Mouse (Mus musculus): ENCODE results near the gene Gm20458. TPM values are rescaled to one million over a fixed set of nuclear protein-coding genes. Genes with fewer than 3 reads are reported as not detected.

Gene Gm20458
- polyA plus RNA-seq, 1 experiment, result not detected

DNA sequence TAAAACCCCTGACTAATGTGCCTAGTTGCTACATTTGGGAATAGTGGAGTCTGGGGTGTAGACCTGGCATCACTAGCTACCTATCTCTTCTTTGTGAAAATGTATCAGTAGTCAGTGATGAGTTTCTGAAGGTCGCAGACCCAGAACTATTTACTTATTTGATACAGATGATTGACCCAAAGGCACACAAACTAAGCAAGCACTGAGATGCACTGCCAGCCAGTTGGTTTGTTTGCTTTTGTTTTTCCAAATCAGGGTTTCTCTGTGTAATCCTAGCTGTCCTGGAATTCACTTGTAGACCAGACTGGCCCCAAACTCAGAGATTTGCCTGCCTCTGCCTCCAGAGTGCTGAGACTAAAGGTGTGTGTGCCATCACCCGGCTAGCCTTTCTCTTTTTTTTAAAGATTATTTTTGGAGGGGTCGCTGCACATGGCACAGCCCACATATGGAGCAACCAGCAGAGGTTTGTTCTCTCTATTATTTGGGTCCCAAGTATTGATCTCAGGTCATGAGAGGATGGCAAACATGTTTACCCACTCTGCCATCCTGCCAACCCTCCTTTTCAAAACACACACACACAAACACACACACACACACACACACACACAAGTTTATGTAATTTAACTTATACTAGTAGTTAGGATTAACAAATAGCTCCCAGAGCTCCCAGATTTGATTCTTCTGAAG lies 15.2 kb upstream of the Gm20458 start:
- WGBS, result 85% methylated on average over 3 of the region's 3 CpGs
- Histone ChIP-seq H3K27ac (ENCODE audit: insufficient read depth, low read depth, low read length) (no peak overlapping the region), H3K4me1 (ENCODE audit: control insufficient read depth, insufficient read depth, low read length) (peaks cover 11% of the 10 kb centered on the region), H3K4me3 (ENCODE audit: insufficient read depth, low read depth, low read length) (no peak overlapping the region)
- no peak for TF ChIP-seq CTCF (IDR thresholded peaks at IDR 0.05; ENCODE audit: insufficient read depth, low read depth, low read length)
- no peak for TF ChIP-seq POLR2A (IDR thresholded peaks at IDR 0.05; ENCODE audit: insufficient read depth, low read depth, low read length)

GRCm38 (mm10) chr2:164446086-164446469 lies 14.7 kb upstream of the Gm20458 start:
- Histone ChIP-seq H3K4me1 (ENCODE audit: control insufficient read depth, insufficient read depth, low read length) (peaks cover 11% of the 10 kb centered on the region), H3K4me3 (ENCODE audit: insufficient read depth, low read depth, low read length) (no peak overlapping the region), H3K27ac (ENCODE audit: insufficient read depth, low read depth, low read length) (no peak overlapping the region)
- 87% methylated on average over 3 of the region's 3 CpGs for WGBS
- TF ChIP-seq POLR2A (IDR thresholded peaks at IDR 0.05; ENCODE audit: insufficient read depth, low read depth, low read length), result no peak
- TF ChIP-seq CTCF (IDR thresholded peaks at IDR 0.05; ENCODE audit: insufficient read depth, low read depth, low read length), result no peak

DNA sequence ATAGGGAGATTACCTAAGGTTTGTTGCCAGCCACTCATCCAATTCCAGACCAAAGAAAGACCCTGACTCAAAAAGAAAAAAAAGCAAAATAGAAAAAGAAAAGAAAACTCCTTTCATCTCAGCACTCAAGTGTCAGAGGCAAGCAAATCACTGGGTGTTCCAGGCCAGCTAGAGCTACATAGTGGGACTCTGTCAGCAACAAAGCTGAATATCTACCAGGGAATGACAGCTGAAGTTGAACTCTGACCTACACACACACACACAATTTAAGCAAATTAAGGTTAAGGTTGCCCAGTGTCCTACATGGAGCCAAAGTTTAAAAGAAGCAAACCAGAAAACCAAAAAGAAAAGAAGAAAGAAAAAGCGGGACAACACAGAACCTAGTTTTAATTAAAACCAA lies 12.6 kb upstream of the Gm20458 start:
- no peak for TF ChIP-seq POLR2A (IDR thresholded peaks at IDR 0.05; ENCODE audit: insufficient read depth, low read depth, low read length)
- TF ChIP-seq CTCF (IDR thresholded peaks at IDR 0.05; ENCODE audit: insufficient read depth, low read depth, low read length), result no peak
- Histone ChIP-seq H3K4me3 (ENCODE audit: insufficient read depth, low read depth, low read length) (no peak overlapping the region), H3K4me1 (ENCODE audit: control insufficient read depth, insufficient read depth, low read length) (0 out of 2 replicates have a peak, but pooled peaks cover 4% of the 10 kb centered on the region), H3K27ac (ENCODE audit: insufficient read depth, low read depth, low read length) (no peak overlapping the region)
- WGBS, result 85% methylated on average over 1 of the region's 1 CpGs

DNA sequence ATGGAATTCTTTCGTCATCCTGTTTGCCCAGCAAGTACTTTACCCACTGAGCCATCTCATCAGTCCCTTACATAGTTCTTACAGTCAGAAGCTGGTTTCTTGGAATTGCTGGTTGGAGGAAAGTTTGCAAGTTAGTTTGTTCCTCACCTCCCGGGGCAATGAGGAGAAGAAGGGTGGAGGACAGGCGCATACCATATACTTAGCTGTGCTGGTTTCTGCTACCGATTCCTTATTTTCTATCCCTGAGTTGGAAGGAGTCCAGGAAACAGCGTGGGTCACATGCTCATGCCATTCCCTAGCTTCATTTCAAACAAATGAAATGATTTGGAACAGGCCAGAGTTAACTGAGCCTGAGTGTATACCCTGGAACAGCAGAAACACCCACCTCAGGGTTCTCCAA lies 11.8 kb upstream of the Gm20458 start:
- WGBS, result 65% methylated on average over 5 of the region's 5 CpGs
- TF ChIP-seq POLR2A (IDR thresholded peaks at IDR 0.05; ENCODE audit: insufficient read depth, low read depth, low read length), result no peak
- TF ChIP-seq CTCF (IDR thresholded peaks at IDR 0.05; ENCODE audit: insufficient read depth, low read depth, low read length), result no peak
- H3K4me3 ChIP-seq (ENCODE audit: insufficient read depth, low read depth, low read length), result no peak overlapping the region
- no peaks in the 10 kb centered on the region for H3K4me1 ChIP-seq (ENCODE audit: control insufficient read depth, insufficient read depth, low read length)
- no peak overlapping the region for H3K27ac ChIP-seq (ENCODE audit: insufficient read depth, low read depth, low read length)

DNA sequence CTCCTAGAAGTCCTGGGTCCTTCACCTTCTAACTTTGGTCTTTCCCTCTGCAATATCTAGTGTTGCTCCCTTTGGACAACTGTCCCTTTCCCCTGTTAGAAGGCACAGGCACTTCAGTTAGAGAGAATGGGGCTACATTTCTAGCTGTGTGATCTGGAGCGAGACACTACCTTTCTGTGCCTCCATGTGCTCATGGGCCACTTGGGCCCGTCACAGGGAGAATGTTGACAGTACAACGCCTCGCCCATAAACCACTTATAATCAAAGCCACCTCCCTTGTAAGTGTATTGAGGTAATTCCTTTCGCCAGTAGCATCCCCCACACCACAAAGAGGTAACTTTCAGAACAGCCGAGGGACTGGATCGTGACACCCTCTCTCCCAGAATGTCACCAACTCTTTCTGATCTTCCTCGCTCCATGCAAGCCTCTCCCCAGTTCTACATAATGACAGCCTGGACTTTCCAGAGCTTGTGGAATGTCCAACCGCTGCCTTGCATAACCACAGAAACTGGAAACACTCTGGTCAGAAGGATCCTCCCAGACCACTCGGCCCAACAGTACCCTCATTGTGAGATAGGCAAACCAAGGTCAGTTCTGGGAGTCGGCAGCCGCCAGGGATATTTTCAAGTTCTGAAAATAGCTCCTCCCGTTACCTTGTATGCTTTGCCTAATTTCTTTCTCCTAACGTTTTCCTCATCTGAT lies 11.3 kb upstream of the Gm20458 start:
- no peaks in the 10 kb centered on the region for H3K4me1 ChIP-seq (ENCODE audit: control insufficient read depth, insufficient read depth, low read length)
- 90% methylated on average over 14 of the region's 14 CpGs for WGBS
- no peak overlapping the region for H3K4me3 ChIP-seq (ENCODE audit: insufficient read depth, low read depth, low read length)
- no peak overlapping the region for H3K27ac ChIP-seq (ENCODE audit: insufficient read depth, low read depth, low read length)
- TF ChIP-seq CTCF (IDR thresholded peaks at IDR 0.05; ENCODE audit: insufficient read depth, low read depth, low read length) (no peak), POLR2A (IDR thresholded peaks at IDR 0.05; ENCODE audit: insufficient read depth, low read depth, low read length) (no peak)

DNA sequence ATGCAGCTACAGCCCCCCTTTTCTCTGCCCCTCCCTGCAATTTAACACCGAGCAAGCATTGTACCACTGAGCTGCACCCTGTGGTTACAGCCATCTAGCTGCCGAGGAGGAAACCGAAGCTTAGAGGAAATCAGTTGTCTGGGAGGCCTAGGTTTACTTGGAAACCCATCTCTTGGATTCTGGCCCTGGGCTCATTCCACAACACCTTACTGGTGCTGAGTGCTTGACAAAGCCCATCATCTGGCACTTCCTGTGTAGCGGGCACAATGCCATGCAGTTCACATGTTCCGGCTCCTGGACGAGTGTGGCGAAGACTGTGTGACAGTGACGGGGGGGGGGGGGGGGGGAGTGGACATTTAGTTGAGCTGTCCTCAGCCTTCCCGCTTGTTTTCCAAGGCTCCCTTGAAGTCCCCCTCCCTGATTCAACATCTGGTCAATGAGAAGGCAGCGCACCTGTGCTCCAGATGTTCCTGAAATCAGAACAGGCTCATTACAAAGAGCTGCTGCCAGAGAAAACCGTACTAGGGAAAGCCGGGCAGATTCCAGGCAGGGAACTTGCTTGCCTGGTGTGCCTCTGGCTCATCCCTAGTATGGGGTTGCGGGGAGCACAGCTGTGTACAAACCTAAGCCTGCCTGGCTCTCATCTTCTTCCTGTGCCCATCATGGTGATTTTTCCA lies 8.6 kb upstream of the Gm20458 start:
- peaks cover 3% of the 10 kb centered on the region for H3K4me1 ChIP-seq (ENCODE audit: control insufficient read depth, insufficient read depth, low read length)
- no peak overlapping the region for H3K4me3 ChIP-seq (ENCODE audit: insufficient read depth, low read depth, low read length)
- 45% methylated on average over 13 of the region's 13 CpGs for WGBS
- TF ChIP-seq POLR2A (IDR thresholded peaks at IDR 0.05; ENCODE audit: insufficient read depth, low read depth, low read length) (no peak), CTCF (IDR thresholded peaks at IDR 0.05; ENCODE audit: insufficient read depth, low read depth, low read length) (no peak)
- no peak overlapping the region for H3K27ac ChIP-seq (ENCODE audit: insufficient read depth, low read depth, low read length)

DNA sequence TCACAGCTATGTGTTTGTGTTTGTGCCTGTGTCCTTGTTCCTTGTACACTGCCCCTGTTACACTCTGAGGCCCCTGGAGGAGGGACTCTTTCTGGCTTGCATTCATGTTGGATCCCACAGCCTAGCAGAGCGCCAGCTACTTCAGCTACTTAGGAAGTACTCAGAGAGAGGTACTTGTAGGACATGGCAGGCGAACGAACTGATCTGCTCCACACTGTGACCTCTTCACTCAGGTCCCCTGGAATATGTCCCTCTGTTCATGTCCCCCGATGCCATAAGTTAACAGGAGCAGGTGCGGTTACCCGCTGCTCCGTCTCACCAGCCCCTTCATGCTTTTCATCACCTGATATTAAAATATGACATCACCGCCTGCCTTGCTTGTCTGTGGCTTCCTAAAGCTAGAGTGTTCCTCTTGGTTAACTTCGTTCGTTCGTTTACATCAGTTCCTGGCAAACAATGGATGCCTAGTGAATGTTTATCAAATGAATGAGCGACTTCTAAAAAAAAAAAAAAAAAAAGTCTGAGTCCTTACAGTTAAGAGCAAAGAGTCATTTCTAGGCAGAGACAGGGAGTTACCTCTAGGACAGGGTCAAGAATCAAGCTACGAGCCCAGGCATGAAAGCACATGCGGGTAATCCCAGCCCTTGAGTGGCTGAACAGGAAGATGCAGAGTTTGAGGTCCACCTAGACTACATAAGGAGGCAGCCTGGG lies 7.6 kb upstream of the Gm20458 start:
- Histone ChIP-seq H3K4me3 (ENCODE audit: insufficient read depth, low read depth, low read length) (no peak overlapping the region), H3K4me1 (ENCODE audit: control insufficient read depth, insufficient read depth, low read length) (peaks cover 9% of the 10 kb centered on the region), H3K27ac (ENCODE audit: insufficient read depth, low read depth, low read length) (no peak overlapping the region)
- TF ChIP-seq CTCF (IDR thresholded peaks at IDR 0.05; ENCODE audit: insufficient read depth, low read depth, low read length) (no peak), POLR2A (IDR thresholded peaks at IDR 0.05; ENCODE audit: insufficient read depth, low read depth, low read length) (no peak)
- WGBS, result 89% methylated on average over 14 of the region's 14 CpGs

DNA sequence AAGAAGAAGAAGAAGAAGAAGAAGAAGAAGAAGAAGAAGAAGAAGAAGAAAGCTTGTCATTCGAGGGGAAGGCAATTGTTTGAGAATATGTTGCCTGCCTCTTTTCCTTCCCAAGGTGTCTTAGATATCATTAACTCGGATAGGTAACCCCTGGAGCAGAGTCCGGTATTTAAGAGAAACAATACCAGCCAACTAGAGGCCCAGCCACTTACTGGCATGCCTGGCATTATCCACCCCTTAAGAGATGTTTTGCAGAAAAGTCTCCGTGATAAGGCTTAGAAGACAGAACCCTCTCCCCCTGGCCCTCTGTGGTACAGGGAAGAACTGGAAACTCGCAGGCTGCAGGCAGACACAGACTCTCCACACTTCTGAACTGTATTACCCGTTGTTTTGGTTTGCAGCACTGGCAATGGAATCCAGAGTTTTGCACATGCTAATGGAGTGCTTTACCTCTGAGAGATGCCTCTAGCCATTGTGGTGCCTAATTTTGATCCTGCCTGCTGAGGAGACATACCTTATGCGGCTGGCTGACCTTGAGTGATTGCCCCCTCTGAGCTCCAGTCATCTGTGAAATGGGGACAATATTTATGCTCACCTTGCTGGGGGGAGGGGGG lies 6.8 kb upstream of the Gm20458 start:
- TF ChIP-seq POLR2A (IDR thresholded peaks at IDR 0.05; ENCODE audit: insufficient read depth, low read depth, low read length), result no peak
- TF ChIP-seq CTCF (IDR thresholded peaks at IDR 0.05; ENCODE audit: insufficient read depth, low read depth, low read length), result no peak
- Histone ChIP-seq H3K4me3 (ENCODE audit: insufficient read depth, low read depth, low read length) (no peak overlapping the region), H3K27ac (ENCODE audit: insufficient read depth, low read depth, low read length) (no peak overlapping the region), H3K4me1 (ENCODE audit: control insufficient read depth, insufficient read depth, low read length) (peaks cover 9% of the 10 kb centered on the region)
- 71% methylated on average over 7 of the region's 7 CpGs for WGBS

Data from olfactory bulb, adult 2 months (tissue).